Mouse (Mus musculus) C2C12 (cell line): ENCODE results near the gene Usp7.

ENCODE experiments used
- CEBPB ChIP-seq: IDR thresholded peaks from one replicate; pipeline ENCODE4 v1.6.1; 2011; ENCODE audit warnings: low read depth, mild to moderate bottlenecking, control low read depth, moderate library complexity
- CTCF ChIP-seq: IDR thresholded peaks from one replicate; pipeline ENCODE4 v1.5.1; 2011; ENCODE audit not compliant: control insufficient read depth, insufficient read depth, insufficient read length
- FOSL1 ChIP-seq: IDR thresholded peaks from one replicate; pipeline ENCODE4 v1.8.0; 2011; ENCODE audit warnings: mild to moderate bottlenecking, low read length; ENCODE audit not compliant: poor library complexity, insufficient read depth, severe bottlenecking
- MAX ChIP-seq: IDR thresholded peaks from one replicate; pipeline ENCODE4 v1.6.1; 2011; ENCODE audit warnings: mild to moderate bottlenecking, control low read depth
- USF1 ChIP-seq: IDR thresholded peaks from one replicate; pipeline ENCODE4 v1.6.1; 2011; ENCODE audit warnings: low read depth, mild to moderate bottlenecking, control low read depth, moderate library complexity

DNA sequence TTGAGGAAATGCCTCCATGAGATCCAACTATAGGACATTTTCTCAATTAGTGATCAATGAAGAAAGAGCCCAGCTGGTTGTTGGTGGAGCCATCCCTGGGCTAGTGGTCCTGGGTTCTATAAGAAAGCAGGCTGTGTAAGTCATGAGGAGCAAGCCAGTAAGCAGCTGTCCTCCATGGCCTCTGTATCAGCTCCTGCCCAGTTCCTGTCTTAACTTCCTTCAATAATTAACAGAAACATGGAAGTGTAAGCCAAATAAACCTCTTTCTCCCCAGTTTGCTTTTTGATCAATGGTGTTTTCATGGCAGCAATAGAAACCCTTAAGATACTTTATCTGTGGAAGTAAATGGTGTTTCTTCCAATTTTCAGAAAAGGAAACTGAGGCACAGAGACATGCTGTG, 119.3 kb downstream of the Usp7 start:
- TF ChIP-seq MAX: no peak
- no peak for TF ChIP-seq CTCF
- no peak for TF ChIP-seq USF1
- no peak for TF ChIP-seq FOSL1
- no peak for TF ChIP-seq CEBPB
